Mouse (Mus musculus): ENCODE data around the gene Nxph4. TPM values are rescaled to one million over a fixed set of nuclear protein-coding genes. Genes with fewer than 3 reads are reported as not detected.

Gene Nxph4
- total RNA-seq, 2 experiments from 2014 or later, result 0.14 to 0.36 TPM

- DNase-seq (ENCODE audit: low spot score), result no peak
Observed at GRCm38 (mm10) chr10:127515983-127516459, 18.3 kb downstream of the Nxph4 start.

- DNase-seq (ENCODE audit: low spot score), result no peak
Observed at GRCm38 (mm10) chr10:127515271-127515982, 18.9 kb downstream of the Nxph4 start.

GRCm38 (mm10) chr10:127514764-127515163 lies 19.6 kb downstream of the Nxph4 start, which contains the start of gene Ndufa4l2:
Gene Ndufa4l2, plus strand, starts transcription at chr10:127514967.
- peak; percentile 54 for DNase-seq (ENCODE audit: low spot score)

GRCm38 (mm10) chr10:127514111-127514698 lies 20.2 kb downstream of the Nxph4 start:
- DNase-seq (ENCODE audit: low spot score), result no peak

GRCm38 (mm10) chr10:127513501-127514091 lies 20.8 kb downstream of the Nxph4 start:
- DNase-seq (ENCODE audit: low spot score), result no peak

- DNase-seq (ENCODE audit: low spot score), result peak; percentile 94
Observed at GRCm38 (mm10) chr10:127512813-127513212, 21.5 kb downstream of the Nxph4 start.

- DNase-seq (ENCODE audit: low spot score), result no peak
Observed at GRCm38 (mm10) chr10:127512307-127512666, 22.1 kb downstream of the Nxph4 start.

GRCm38 (mm10) chr10:127511634-127512306 lies 22.6 kb downstream of the Nxph4 start:
- DNase-seq (ENCODE audit: low spot score), result no peak

GRCm38 (mm10) chr10:127510895-127511617 lies 23.3 kb downstream of the Nxph4 start:
- no peak for DNase-seq (ENCODE audit: low spot score)

GRCm38 (mm10) chr10:127509837-127510701 lies 24.3 kb downstream of the Nxph4 start:
- DNase-seq (ENCODE audit: low spot score), result no peak

- DNase-seq (ENCODE audit: low spot score), result peak; percentile 85
Observed at GRCm38 (mm10) chr10:127509051-127509836, 25.1 kb downstream of the Nxph4 start.

GRCm38 (mm10) chr10:127508239-127508638 lies 26.1 kb downstream of the Nxph4 start:
- peak; percentile 69 for DNase-seq (ENCODE audit: low spot score)

- DNase-seq (ENCODE audit: low spot score), result peak; percentile 68
Observed at GRCm38 (mm10) chr10:127500894-127501893, 33.2 kb downstream of the Nxph4 start, which contains the start of gene Stac3. Gene Stac3, plus strand, starts transcription at chr10:127501686.

- DNase-seq (ENCODE audit: low spot score), result no peak
Observed at GRCm38 (mm10) chr10:127500042-127500441, 34.3 kb downstream of the Nxph4 start.

- no peak for DNase-seq (ENCODE audit: low spot score)
Observed at GRCm38 (mm10) chr10:127499516-127499915, 34.8 kb downstream of the Nxph4 start.

GRCm38 (mm10) chr10:127496156-127496555 lies 38.2 kb downstream of the Nxph4 start:
- no peak for DNase-seq (ENCODE audit: low spot score)

GRCm38 (mm10) chr10:127492118-127492517 lies 42.2 kb downstream of the Nxph4 start:
- no peak for DNase-seq (ENCODE audit: low spot score)

- no peak for DNase-seq (ENCODE audit: low spot score)
Observed at GRCm38 (mm10) chr10:127491128-127491512, 43.2 kb downstream of the Nxph4 start.
